Mouse (Mus musculus) liver (tissue): ENCODE data around the gene Rad51b.

Experiments used
- DNase-seq: peaks from one replicate; pipeline ENCODE4 v3.0.0-alpha.2; 2020; ENCODE audit warnings: mixed read lengths

Gene Rad51b

DNA sequence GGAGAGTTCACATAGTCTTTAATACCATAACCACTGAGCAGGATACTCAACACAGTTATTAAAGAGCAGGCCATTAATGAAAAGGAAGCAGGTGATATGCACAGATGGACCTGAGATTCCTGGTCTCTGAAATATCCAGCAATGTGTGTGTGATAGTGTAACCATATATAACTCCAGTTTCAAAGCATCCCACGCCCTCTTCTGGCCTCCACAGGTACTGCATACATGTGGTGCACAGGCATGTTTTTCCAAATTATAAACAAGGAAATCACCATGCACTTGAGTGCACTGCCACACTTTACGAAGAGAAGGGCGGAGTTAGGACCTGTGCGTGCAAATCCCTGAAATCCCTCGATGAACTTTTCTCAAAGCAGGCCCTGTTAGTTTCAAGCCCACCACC is 484.7 kb downstream of the Rad51b start:
- no peak for DNase-seq

DNA sequence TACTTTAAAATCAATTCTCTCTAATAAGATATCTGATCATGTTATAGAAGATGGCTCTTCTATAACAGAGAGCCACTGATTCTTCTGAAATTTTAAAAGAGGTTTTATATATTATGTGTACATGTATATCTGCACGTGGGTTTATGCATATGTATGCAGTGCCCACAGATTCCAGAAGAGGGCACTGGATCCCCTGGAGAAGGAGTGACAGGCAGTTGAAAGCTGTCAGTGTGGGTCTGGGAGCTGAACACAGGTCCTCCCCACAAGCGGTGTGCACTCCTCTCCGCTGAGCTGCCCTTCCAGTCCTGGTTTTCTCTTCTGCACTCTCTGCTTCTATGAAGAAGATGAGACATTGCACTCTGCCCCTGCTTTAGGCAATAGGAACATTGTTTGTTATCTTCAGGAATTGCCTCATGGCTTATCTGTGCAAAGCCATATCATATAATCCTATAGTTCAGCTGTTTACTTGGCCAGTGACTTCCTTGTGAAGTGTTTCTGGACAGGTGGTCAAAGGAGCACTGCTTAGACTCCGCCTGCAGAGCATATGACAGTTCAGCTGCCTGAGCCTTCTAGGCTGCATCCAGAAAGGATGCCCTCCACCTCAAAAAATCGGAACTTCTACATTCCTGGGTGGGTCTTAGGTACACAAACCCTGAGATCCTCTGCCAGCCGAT is 485.5 kb downstream of the Rad51b start:
- DNase-seq = no peak

DNA sequence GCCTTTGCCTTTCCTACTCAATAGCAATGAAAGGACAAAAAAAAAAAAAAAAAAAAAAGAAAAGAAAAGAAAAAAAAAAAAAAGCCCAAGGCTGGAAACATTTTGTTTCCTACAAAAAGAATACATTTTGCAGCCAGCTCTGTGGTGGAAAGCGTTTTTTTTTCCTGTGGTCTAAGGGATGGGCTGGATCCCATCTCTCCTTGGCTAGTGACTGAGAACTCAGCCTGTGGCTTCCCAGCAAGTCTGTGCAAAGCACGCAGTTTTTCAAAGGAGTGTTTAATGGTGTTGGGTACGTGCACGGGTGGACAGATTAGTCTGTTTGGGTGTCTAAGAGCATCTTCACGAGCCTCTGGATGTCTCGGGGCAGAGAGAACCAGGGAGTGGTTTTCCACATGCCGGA is 487.1 kb downstream of the Rad51b start:
- no peak for DNase-seq

DNA sequence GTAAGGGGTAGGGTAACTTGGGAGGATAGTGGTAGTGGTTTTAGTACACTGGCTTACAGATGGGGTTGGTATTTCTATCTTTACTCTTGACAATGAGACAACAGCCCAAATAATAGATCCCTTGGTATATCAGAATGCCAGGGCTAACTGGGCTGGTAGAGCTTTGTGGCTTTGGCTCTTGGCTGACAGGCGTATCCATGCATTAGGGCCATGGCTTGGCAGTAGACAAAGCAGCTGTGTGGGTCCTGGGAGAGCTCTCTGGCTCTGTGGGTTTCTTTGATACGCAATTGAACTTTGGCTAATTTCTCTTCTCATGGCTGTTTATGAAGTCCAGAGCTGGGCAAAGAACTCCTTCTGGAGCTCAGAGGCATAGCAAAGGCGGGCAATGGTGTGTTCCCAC is 488.6 kb downstream of the Rad51b start:
- DNase-seq = no peak

DNA sequence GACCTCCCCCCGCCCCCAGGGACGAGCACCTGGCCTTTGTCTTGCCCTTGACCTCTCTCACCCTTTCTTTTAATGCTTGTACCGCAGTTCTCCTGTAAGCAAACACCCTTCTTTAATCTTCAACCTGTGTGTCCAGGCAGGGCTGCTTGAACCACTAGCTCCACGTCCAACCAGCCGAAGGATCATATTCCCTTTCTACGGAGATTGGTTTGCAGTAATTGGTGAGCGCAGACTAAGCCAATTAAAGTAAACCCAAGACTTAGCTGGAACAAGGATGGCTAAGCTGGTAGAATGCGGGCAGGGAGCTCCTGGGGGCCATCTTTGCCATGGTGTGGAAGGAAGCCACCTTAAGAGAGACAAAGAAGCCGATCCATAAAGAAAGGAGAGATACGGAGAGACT is 490.5 kb downstream of the Rad51b start:
- DNase-seq = no peak

DNA sequence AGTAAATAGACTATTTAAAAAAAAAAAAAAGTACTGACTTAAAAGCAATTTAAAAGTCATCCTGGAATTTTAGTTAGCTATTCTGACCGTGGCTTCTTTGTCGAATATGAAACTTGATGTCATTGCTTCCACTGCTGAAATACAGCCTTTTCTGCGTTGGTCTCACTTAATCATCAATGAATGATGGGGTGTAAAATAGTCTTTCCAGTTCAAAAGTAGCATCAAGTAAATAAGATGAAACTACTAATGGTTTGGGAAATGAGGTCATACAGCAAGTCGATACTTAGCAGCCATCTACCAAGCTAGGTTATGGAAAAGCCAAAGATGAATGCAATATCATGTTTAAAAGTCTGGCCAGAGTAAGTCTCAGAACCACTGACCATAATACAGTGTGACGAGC is 491.3 kb downstream of the Rad51b start:
- DNase-seq = no peak

DNA sequence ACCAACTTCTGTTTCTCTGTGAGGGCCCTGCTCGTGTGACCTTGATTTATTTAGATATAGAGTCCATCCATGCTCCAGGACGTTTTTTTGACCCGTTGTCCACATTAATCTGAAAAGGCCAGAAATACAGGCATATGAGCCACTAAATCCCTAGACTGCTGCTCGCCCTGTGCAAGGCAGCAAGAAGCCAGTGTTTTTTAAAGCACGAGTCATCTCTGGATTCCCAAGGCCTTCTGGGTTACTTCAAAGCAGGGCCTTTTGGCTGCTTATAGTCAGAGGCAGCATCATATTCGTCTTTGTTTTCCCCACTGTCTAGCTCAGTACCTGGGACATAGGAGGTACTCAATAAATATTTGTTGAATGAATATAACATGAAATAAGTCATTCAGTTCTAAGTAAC is 492.4 kb downstream of the Rad51b start:
- DNase-seq = no peak

DNA sequence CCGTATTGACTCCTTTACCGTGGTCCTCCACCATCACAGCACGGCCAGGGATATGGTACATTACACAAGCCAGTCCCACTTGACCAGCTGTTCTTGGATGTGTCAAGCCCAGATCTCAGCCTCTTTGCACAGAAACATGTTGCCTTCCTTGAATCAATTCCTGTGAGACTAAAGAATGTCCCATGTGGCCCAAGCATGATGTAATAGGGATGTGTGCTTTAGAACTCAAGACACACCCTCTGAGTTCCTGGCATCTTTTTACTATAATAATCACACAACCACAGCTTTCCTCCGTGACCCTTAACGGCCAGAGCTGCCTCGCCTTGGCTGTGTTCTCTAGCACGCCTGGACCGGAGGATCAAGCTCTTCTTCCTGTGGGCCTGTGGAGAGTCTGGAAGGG is 496.3 kb downstream of the Rad51b start:
- DNase-seq = no peak

DNA sequence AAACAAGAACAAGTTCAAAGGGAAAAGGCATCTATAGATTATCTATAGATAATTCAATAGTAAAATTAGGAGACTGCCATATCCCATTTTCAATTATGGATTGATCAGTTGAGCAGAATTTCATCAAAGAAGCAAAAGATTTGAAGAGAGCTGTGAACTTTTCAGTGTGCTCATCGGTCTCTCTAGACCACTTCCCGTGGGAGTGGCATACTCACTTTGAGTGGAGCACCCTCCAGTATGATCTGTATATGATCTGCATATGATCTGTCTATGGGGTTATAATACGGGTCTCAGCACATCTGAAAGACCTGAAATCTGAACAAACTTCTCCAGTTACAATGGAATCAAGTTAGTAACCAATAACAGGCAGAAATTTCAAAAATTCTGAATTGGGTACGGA is 497.7 kb downstream of the Rad51b start:
- no peak for DNase-seq

DNA sequence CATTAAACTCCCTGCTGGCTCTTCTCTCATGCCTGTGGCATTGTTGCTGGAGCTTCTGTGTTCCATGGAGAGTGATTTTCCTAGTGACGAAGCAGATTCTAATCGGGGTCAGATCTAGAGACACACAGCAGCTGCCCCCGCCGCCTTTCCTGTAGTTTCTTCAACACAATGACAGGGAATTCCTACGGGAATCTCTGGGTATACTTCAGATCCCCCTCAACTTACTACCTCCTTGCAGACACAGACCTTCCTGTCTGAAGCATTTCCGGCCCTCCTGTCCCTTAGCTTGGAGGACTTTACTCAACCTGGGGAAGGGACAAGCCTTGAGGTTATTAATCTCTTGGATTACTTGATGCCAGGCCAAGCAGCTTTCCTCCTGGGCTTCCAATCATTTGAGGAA is 499.2 kb downstream of the Rad51b start:
- DNase-seq = no peak

DNA sequence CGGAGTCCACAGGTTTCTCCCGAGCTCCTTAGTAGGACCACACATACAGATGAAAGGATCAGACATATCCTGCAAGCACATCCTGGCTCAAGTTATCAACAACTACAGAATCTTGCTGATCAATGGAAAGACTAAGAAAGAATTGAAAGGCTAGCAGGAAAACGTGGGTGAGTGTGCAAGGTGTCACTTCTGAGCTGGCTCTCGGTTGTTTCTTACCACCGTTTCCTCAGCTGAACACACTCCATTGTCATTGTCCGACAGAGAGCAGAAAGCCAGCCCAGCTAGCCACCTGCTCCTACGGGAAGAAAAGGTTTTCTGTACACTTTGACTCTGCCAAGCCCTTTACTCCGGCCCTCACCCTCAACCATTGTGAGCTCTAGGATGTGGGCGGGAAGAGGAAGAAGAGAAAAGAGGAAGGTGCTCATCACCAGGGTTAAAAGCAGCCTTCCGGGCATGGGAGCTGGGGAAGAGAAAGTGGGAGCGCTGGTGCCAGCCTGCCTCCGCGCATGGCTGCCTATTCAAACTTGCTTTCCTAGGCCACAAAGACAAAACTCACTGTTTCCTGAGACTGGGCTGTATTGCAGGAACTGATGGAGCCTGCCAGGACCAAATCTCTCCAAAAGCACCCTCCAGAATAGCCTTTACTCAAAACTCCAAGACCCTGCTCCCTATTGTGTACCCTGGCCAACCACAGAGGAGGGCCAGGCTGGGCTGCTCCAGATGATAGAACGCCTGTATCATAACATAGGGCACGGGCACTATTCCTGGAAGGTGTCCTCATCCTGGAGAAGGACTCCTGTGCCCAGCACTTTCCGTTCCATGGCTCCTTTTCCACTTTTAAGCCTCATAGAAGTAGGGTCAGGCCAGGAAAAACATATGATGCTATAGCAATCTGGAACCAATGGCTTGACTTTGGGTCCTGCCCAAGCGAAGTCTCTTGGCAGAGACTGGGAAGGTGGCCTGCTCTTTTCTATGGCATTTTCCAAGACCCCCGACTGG is 500.0 kb downstream of the Rad51b start:
- no peak for DNase-seq

DNA sequence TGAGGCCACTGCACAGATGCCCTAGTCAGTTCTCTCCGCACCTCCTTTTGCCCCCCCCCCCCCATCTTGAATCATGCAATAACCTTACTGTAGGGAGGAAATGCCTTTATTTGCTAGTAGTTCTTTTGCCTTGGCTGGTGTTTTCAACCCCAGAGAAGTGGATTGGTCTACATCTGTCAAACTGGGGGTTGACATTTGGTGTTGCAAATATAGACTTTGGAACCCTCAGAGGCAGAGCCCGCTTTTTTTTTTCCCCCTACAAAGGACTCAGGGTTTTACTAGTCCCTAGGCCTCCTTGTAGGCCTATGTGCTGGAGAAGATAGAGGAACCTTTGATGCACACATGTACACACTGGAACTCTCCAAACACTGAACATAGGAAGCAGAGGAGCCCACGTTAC is 501.4 kb downstream of the Rad51b start:
- DNase-seq = no peak

DNA sequence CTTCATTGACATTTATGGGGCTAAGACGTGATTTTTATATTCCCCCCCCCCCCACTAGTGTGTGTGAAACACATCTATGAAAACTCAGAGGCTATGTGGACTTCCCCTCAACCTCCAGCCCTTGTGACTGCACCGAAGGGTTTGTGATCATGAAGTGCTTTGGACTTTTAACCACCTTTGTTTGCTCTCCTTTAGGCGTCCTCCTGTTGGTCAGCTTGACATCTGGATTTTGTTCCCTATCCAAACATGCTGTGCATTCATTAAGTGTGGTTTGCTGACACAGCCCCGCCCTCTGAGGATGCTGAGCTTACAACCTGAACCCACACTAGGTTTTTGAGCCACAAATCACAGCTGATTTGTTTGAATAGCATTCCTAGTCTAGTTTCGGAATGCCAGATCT is 502.3 kb downstream of the Rad51b start:
- DNase-seq = no peak

DNA sequence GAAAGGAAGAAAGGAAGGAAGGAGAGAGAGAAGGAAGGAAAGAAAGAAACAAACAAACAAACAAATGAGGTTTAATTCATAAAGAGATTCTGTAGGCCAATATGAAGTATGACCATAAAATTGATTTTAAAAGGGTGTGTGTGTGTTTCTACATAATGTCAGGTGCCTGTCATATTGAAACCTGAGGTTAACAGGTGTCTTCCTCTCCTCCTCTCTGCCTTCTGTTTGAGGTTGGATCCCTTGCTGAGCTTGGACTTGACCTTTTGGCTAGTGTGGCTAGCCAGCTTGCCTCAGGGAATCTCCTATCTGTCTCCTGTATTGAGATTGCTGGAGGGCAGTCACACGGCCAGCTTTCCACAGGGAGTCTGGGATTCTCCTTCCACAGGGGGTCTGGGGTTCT is 506.6 kb downstream of the Rad51b start:
- no peak for DNase-seq

DNA sequence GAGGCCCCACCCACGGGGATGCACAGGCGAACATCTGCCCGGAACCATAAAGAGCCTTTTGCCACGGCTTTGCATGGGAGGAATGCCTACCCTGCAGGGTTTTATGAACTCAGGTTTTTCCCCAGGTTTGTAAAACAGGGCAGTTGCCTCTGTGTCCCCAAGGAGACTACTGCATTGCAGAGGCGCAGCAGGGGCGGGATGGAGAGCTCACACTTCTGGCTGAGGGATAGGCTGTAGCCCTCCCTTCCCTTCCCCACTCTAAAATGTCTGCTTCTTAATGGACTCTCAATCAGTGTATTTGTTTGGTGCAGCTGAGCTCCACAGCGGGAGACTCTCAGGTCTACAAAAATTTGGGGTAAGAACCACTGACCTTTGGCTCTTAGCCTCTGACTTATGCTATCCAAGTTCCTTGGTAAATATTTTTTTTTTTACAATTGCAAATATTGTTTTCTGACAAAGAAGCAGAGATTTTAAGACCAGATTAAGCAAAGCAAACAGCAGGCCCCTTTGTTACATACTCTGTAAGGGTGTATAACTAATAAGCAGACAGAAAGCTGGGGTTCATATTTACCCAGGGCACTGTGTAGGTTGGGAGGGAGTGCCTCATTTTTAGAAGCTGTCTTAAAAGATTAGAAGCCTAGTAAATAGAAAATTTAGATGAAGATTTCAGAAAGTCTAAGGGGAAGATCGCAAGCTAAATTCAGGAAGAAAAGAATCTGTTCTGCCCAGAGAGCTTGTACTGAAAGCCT is 507.9 kb downstream of the Rad51b start:
- no peak for DNase-seq

DNA sequence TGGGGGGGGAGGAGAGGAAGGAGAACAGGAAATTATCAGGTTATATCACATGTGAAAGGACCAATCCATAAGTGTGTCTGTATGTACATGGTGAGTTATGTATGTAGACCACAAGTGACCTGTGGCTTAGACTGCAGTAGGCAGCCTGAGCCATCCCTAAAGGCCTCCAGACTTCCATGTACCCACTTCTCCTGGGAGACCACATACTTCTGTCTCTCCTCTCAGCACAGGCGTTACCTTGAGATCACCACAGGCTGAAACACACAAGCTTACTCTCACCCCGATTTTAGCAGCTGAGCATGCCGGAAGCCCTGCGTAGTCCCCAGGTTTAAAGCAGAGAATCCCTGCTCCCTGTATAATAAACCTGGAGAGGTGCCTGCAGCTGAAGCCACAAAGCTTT is 509.9 kb downstream of the Rad51b start:
- no peak for DNase-seq

DNA sequence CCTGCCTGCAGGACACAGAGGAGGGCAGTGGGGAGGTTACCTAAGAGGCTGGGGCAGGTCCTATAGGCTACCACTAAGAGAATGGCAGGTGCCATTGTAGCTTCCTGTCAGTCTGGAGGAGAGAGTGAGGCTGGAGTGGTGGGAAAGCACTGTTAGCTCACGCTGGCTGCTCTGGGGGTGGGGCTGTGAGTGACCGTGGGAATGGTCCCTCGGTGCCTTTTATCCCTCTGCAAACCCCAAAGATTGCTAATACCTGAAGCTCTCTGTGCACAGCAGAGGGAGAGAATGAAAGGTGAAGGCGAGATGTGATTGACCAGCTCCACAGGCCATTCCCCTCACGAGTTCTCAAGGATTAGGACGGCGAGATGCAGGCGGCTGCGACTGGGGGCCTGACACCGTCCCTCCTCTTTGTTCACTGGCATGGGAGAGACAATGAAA is 510.3 kb downstream of the Rad51b start:
- no peak for DNase-seq

DNA sequence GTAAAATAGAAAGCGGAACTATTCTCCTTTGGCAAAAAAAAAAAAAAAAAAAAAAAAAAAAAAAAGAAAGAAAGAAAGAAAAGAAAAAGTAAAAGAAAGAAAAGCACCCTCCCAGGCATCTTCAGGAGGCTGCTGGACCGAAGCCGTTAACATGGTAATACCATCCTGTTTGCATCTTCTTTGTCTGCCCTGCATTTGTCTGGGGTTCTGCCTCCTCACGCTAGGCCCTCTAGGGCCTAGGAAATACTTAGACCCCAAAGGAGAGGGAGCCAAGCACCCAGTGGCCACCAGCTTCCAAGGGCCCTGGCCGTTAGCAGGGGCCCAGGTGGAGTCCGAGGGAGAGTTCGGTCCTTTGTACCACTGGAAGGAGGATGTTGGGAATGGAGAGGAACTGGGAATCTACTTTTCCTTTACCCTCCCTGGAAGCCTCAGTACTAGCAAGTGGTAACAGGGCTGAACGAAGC is 510.9 kb downstream of the Rad51b start:
- DNase-seq = no peak

DNA sequence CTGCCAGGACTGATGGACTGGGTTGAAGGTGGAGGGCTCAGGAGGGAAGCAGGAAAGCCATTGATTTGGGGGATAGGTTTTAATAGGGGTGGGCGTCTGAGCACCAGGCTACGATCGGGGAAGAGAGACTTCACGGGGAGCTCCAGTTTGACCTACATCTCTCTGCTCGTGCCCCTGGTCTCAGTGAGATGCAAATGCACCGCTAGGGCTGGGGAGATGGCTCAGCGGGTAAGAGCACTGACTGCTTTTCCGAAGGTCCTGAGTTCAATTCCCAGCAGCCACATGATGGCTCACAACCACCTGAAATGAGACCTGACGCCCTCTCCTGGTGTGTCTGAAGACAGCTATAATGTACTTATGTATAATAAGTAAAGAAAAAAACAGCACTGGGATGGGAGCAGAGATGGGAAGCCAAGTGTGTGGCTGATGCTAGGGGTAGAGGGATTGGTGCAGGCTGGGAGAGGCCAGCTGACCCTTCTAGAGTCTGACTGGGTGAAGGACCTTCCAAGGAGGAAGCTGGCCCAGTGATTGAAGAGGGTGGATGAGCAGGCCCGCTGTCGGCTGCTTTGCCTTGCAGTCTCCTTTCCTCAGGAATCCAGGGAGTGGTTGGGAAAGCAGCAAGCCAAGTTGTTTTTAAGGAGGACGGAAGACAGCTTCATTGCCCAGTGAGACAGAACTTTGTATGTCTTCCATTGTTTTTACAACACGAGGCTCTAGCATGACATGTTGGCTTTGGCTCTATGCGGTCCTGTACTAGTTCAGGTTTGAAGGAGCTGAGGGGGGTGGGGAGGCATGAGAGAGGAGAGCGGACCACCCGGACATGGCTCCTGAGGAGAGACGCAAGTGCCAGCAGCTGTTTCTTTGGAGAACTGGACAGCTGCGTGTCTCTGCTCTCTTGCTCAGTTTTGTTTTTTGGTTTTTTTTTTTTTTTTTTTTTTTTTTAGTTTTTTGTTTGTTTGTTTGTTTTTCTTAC is 511.6 kb downstream of the Rad51b start:
- no peak for DNase-seq

DNA sequence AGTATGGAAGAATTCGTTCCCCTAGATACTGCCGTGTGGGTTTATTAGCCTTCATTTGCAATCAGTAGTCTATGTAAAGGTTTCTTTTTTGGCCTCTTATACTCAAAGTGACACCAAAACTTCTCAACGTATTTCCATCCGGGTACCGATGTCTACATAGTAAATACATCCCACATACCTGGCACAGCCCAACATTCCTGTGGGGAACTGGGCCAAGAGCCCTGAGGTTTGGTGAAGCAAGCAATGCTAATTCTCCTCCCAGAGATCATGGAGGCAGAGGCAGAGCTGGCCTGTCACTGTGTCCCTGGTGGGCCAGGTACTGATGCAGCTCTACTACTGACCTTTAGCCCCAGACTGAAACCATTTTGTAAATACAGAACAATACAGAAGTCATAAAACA is 512.4 kb downstream of the Rad51b start:
- DNase-seq = no peak

DNA sequence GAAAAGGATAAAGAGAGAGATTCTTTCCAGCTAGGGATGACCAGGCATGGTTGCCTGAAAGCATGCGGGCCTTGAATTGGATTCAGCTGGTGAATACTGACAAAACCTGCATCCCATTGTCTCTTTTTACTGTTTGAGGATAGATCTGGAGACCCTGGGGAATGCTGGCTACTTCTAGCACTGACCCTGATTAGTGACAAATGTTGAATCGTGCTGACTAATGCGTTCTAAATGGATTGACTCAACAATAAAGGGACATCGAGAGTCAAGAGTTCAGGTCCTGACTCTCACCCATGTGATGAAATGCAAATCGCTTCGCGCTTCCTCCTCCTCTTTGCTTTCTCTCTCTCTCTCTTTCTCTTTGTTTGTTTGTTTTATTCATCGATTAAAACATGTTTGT is 515.3 kb downstream of the Rad51b start:
- no peak for DNase-seq
